Mouse (Mus musculus) neural tube, embryonic 14.5 days (tissue): ENCODE measurements around the gene B3galt5. TPM values are rescaled to one million over a fixed set of nuclear protein-coding genes. Genes with fewer than 3 reads are reported as not detected.

Source experiments
- ATAC-seq: fragments of 200-750 bp; cut with Nextera tagmentation; 2 replicates; pipeline ENCODE4 v1.8.0; 2017; ENCODE audit warnings: low read depth, mild to moderate bottlenecking, moderate TSS enrichment, moderate library complexity
- H3K27ac ChIP-seq: fragments of 300-500 bp; sonication (generic); 2 replicates; pipeline ENCODE4 v1.5.1; 2014; ENCODE audit warnings: low read depth, mild to moderate bottlenecking, control low read depth, low read length, moderate library complexity, mixed read lengths
- H3K27me3 ChIP-seq: fragments of 300-500 bp; sonication (generic); 2 replicates; pipeline ENCODE4 v1.6.1; 2014; ENCODE audit warnings: low read length; ENCODE audit not compliant: control insufficient read depth, insufficient read depth
- H3K36me3 ChIP-seq: fragments of 300-500 bp; sonication (generic); 2 replicates; pipeline ENCODE4 v1.6.1; 2014; ENCODE audit warnings: low read length, mixed read lengths; ENCODE audit not compliant: control insufficient read depth, insufficient read depth
- H3K4me1 ChIP-seq: fragments of 300-500 bp; sonication (generic); 2 replicates; pipeline ENCODE4 v1.6.1; 2014; ENCODE audit warnings: low read length; ENCODE audit not compliant: control insufficient read depth, insufficient read depth
- H3K4me2 ChIP-seq: fragments of 300-500 bp; sonication (generic); 2 replicates; pipeline ENCODE4 v1.6.1; 2014; ENCODE audit warnings: mild to moderate bottlenecking, low read depth, low read length, control low read depth
- H3K4me3 ChIP-seq: fragments of 300-500 bp; sonication (generic); 2 replicates; pipeline ENCODE4 v1.5.1; 2014; ENCODE audit warnings: low read depth, low read length, control low read depth, mixed read lengths
- H3K9ac ChIP-seq: fragments of 300-500 bp; sonication (generic); replicated peaks from 2 replicates; pipeline ENCODE4 v1.6.1; 2014; ENCODE audit warnings: low read depth, mild to moderate bottlenecking, control low read depth, low read length, mixed read lengths
- H3K9me3 ChIP-seq: fragments of 300-500 bp; sonication (generic); 2 replicates; pipeline ENCODE4 v1.6.1; 2016; ENCODE audit warnings: low read length; ENCODE audit not compliant: control insufficient read depth
- WGBS: fragments of 180-500 bp; shearing (Covaris S2); extraction: QIAGEN DNeasy Blood & Tissue Kit; methylation state at CpG from one replicate; pipeline ENCODE4 v1.1.7; 2014; 5-methylcytosine and 5-hydroxymethylcytosine counted together
- polyA plus RNA-seq: library from polyadenylated mRNA; unstranded; fragments of >200 nt; fragmentation: Nextera tagmentation; extraction: Ambion mirVana; gene quantifications from 2 replicates; pipeline ENCODE4 v1.2.1, GENCODE M21; 2014

The B3galt5 gene
- polyA plus RNA-seq, 1 experiment from 2014 or later, result 7.6 TPM

GRCm38 (mm10) chr16:96348070-96348469 lies 112.5 kb downstream of the B3galt5 start:
- no peaks in the 10 kb centered on the region for H3K36me3 ChIP-seq
- no peaks in the 10 kb centered on the region for H3K9me3 ChIP-seq
- H3K4me3 ChIP-seq, result no peak overlapping the region
- ATAC-seq, result no peak
- no peak overlapping the region for H3K9ac ChIP-seq
- 53% methylated on average over 11 of the region's 11 CpGs for WGBS
- no peak overlapping the region for H3K4me2 ChIP-seq
- H3K27me3 ChIP-seq, result no peaks in the 10 kb centered on the region
- no peaks in the 10 kb centered on the region for H3K4me1 ChIP-seq
- no peak overlapping the region for H3K27ac ChIP-seq

GRCm38 (mm10) chr16:96348766-96349165 lies 113.2 kb downstream of the B3galt5 start:
- 68% methylated on average over 5 of the region's 5 CpGs for WGBS
- Histone ChIP-seq H3K4me3 (no peak overlapping the region), H3K27ac (no peak overlapping the region), H3K27me3 (no peaks in the 10 kb centered on the region), H3K4me1 (no peaks in the 10 kb centered on the region), H3K9ac (no peak overlapping the region), H3K4me2 (no peak overlapping the region), H3K36me3 (no peaks in the 10 kb centered on the region), H3K9me3 (no peaks in the 10 kb centered on the region)
- ATAC-seq, result no peak

DNA sequence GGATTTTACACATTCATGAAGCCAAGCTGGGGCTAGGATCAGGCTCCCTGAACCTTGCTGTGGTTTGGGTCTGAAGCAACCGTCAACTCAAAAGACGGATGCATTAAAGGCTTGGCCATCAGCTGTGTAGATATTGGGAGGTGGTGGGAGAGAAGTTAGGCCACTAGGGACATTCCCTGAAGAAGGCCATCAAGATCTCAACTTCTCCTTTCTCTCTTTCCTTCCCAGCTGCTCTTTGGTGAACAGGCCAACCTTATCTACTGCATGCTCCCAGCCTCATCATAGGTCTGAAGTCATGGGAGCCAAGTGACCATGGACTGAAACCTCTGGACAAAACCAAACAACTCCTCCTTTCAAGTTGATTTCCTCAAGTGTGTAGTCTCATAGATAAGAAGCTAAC lies 115.9 kb downstream of the B3galt5 start:
- Histone ChIP-seq H3K9me3 (no peaks in the 10 kb centered on the region), H3K4me3 (no peak overlapping the region), H3K9ac (no peak overlapping the region), H3K4me2 (no peak overlapping the region), H3K36me3 (no peaks in the 10 kb centered on the region), H3K4me1 (no peaks in the 10 kb centered on the region), H3K27ac (no peak overlapping the region), H3K27me3 (no peaks in the 10 kb centered on the region)
- ATAC-seq, result no peak
- 93% methylated on average over 2 of the region's 2 CpGs for WGBS

DNA sequence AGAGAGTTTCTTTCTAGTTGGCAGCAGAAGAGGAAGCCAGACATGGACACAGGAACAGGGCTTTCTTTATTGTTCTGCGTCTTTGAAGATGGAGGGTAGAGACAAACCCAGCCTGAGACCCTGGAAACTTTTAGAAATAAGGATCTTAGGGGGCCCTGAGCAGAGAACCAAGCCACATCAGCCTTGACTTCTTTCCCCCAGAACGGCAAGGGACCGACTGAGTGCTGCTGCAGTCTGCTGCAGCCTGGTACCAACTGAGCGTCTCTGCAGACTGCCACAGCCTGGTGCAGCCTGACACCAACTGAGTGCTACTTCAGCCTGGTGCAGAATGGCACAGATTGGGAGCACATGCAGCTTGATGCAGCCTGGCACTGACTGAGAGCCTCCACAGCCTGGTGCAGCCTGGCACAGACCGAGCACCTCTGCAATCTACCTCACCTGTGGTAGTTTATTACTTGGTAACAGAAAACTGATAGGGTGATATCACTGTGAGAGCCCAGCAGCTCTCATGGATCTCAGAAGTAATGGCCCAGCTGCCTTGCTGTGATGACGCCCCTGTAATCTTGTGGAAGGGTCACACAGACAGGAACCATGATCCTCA lies 117.8 kb downstream of the B3galt5 start:
- no peak for ATAC-seq
- Histone ChIP-seq H3K27ac (no peak overlapping the region), H3K9me3 (no peaks in the 10 kb centered on the region), H3K9ac (no peak overlapping the region), H3K4me3 (no peak overlapping the region), H3K36me3 (no peaks in the 10 kb centered on the region), H3K4me2 (no peak overlapping the region), H3K27me3 (no peaks in the 10 kb centered on the region), H3K4me1 (no peaks in the 10 kb centered on the region)
- WGBS, result 77% methylated on average over 6 of the region's 6 CpGs

DNA sequence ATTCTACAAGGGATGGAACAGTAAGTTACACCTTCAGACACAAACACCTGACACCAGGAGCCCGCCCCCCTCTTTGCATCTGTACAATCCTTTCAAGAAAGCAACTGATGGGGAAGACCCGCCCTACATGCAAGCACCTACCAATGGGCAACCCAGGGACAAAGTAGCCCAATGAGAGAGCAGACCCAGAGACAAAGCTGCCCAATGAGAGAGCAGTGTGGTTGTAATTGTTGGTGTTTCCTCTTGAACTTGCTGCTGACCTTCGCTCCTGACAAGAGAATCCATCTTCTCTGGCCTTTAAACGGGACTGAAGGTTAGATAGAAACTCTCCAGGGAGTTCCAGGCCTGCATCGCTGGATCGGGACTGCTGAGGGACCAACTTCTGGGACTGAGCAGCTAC lies 118.4 kb downstream of the B3galt5 start:
- Histone ChIP-seq H3K36me3 (no peaks in the 10 kb centered on the region), H3K4me3 (peak overlapping the region; percentile 7; the same call in 1 of the 2 replicates), H3K9me3 (no peaks in the 10 kb centered on the region), H3K4me2 (peak overlapping the region; percentile 14; the same call in 1 of the 2 replicates), H3K4me1 (no peaks in the 10 kb centered on the region), H3K27ac (no peak overlapping the region), H3K9ac (no peak overlapping the region), H3K27me3 (no peaks in the 10 kb centered on the region)
- 30% methylated on average over 6 of the region's 6 CpGs for WGBS
- ATAC-seq, result peak; percentile 82

DNA sequence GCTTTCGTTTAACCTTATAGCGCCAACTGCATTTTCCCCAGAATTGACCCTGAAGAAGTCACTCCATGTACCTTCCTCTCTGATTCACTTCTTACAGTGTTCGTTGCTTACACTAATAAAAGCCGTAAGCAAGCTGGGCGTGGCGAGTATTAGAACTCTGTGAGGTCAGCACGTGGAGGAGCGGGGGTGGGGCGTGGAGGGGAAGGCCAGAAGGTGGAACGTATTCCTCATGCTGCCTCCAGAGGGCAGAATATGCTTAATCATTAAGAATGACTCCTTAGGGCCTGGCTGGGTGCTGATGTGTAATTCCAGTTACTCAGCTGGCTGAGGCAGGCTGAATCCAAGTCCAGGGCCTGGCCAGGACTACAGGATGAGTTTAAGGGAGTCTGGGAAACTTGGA lies 122.3 kb downstream of the B3galt5 start:
- Histone ChIP-seq H3K4me3 (no peak overlapping the region), H3K36me3 (no peaks in the 10 kb centered on the region), H3K27ac (no peak overlapping the region), H3K9me3 (no peaks in the 10 kb centered on the region), H3K4me2 (peak overlapping the region; percentile 35; the same call in 1 of the 2 replicates), H3K9ac (no peak overlapping the region), H3K27me3 (no peaks in the 10 kb centered on the region), H3K4me1 (no peaks in the 10 kb centered on the region)
- peak; percentile 31; the same call in 1 of the 2 replicates for ATAC-seq
- WGBS, result 15% methylated on average over 10 of the region's 10 CpGs

GRCm38 (mm10) chr16:96361305-96362124 lies 125.9 kb downstream of the B3galt5 start:
- Histone ChIP-seq H3K27ac (no peak overlapping the region), H3K36me3 (no peaks in the 10 kb centered on the region), H3K27me3 (no peaks in the 10 kb centered on the region), H3K9me3 (no peaks in the 10 kb centered on the region), H3K4me3 (no peak overlapping the region), H3K9ac (no peak overlapping the region), H3K4me1 (no peaks in the 10 kb centered on the region), H3K4me2 (no peak overlapping the region)
- WGBS, result 86% methylated on average over 22 of the region's 22 CpGs
- ATAC-seq, result no peak

DNA sequence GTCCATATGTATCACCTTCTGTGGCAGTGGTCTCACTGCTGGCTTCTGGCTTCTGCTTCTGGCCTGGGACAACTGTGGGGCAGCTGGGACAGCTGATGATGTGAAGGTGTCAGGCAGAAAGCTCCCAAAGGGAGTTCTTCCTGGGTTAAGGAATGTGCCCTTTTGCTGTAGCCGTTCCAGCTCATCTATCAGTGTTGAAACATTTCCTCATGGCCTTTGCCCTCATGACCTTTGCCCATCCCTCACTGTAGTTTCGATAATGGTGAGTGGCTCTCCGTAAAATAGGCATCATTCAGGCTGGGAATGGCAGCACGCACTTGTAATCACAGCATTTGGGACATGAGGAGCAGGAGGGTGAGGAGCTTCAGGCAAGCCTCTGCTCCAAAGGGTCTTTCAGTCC lies 127.3 kb downstream of the B3galt5 start:
- ATAC-seq, result no peak
- WGBS, result 30% methylated on average over 4 of the region's 4 CpGs

DNA sequence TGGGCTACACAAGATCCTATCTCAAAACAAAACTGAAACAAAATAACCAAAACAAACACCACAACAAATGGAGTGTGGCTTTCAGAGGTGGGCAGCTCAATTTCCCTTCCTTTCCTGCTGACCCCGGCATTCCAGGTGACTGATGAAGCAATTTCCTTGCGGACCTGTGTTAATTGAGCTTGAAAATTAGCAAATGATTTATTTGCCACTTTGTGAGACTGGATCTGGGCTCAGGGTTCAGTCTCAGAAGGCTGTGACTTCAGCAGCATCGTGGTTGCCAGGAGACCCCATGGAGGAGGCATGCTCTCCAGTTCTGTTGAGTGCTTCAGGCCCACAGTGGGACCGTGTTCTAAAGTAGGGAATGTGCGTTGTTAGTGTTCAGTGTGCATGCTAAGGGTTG lies 127.7 kb downstream of the B3galt5 start:
- no peaks in the 10 kb centered on the region for H3K4me1 ChIP-seq
- 31% methylated on average over 5 of the region's 5 CpGs for WGBS
- no peak overlapping the region for H3K4me2 ChIP-seq
- no peaks in the 10 kb centered on the region for H3K27me3 ChIP-seq
- H3K9me3 ChIP-seq, result no peaks in the 10 kb centered on the region
- H3K36me3 ChIP-seq, result no peaks in the 10 kb centered on the region
- H3K4me3 ChIP-seq, result no peak overlapping the region
- H3K27ac ChIP-seq, result no peak overlapping the region
- no peak for ATAC-seq
- no peak overlapping the region for H3K9ac ChIP-seq

More for the DNA sequence above, 127.3 kb downstream of the B3galt5 start:
- no peaks in the 10 kb centered on the region for H3K36me3 ChIP-seq
- H3K27ac ChIP-seq, result no peak overlapping the region
- no peak overlapping the region for H3K4me3 ChIP-seq
- no peaks in the 10 kb centered on the region for H3K27me3 ChIP-seq
- no peaks in the 10 kb centered on the region for H3K9me3 ChIP-seq
- no peak overlapping the region for H3K9ac ChIP-seq
- H3K4me1 ChIP-seq, result no peaks in the 10 kb centered on the region
- H3K4me2 ChIP-seq, result no peak overlapping the region
